Mouse (Mus musculus) limb, embryonic 13.5 days (tissue): ENCODE results near the gene Mllt10. TPM values are rescaled to one million over a fixed set of nuclear protein-coding genes. Genes with fewer than 3 reads are reported as not detected.

Experiments used
- ATAC-seq: fragments of 200-750 bp; cut with Nextera tagmentation; 2 replicates; pipeline ENCODE4 v1.8.0; 2017; ENCODE audit warnings: low read depth, moderate number of reproducible peaks, moderate TSS enrichment; ENCODE audit not compliant: low FRiP score
- H3K27ac ChIP-seq: fragments of 300-500 bp; sonication (generic); 2 replicates; pipeline ENCODE4 v1.5.1; 2015; ENCODE audit warnings: inconsistent platforms, mild to moderate bottlenecking, moderate library complexity
- H3K27me3 ChIP-seq: fragments of 300-500 bp; sonication (generic); 2 replicates; pipeline ENCODE4 v1.6.1; 2015; ENCODE audit warnings: mild to moderate bottlenecking, inconsistent platforms
- H3K36me3 ChIP-seq: fragments of 300-500 bp; sonication (generic); 2 replicates; pipeline ENCODE4 v1.6.1; 2015; ENCODE audit warnings: inconsistent platforms, mild to moderate bottlenecking, moderate library complexity
- H3K4me1 ChIP-seq: fragments of 300-500 bp; sonication (generic); 2 replicates; pipeline ENCODE4 v1.6.1; 2015; ENCODE audit warnings: inconsistent platforms
- H3K4me2 ChIP-seq: fragments of 300-500 bp; sonication (generic); replicated peaks from 2 replicates; pipeline ENCODE4 v1.6.1; 2015; ENCODE audit warnings: inconsistent platforms, mild to moderate bottlenecking, moderate library complexity
- H3K4me3 ChIP-seq: fragments of 300-500 bp; sonication (generic); 2 replicates; pipeline ENCODE4 v1.5.1; 2015; ENCODE audit warnings: moderate library complexity, mild to moderate bottlenecking, inconsistent platforms
- H3K9ac ChIP-seq: fragments of 300-500 bp; sonication (generic); 2 replicates; pipeline ENCODE4 v1.6.1; 2015; ENCODE audit warnings: mild to moderate bottlenecking, inconsistent platforms
- H3K9me3 ChIP-seq: fragments of 300-500 bp; sonication (generic); 2 replicates; pipeline ENCODE4 v1.6.1; 2016; ENCODE audit warnings: inconsistent platforms
- WGBS: fragments of 180-500 bp; shearing (Covaris S2); methylation state at CpG from one replicate; pipeline ENCODE4 v1.1.7; 2015; 5-methylcytosine and 5-hydroxymethylcytosine counted together
- polyA plus RNA-seq: library from polyadenylated mRNA; unstranded; fragments of >200 nt; fragmentation: Nextera tagmentation; extraction: Ambion mirVana; gene quantifications from 2 replicates; pipeline ENCODE4 v1.2.1, GENCODE M21; 2015

The Mllt10 gene
- polyA plus RNA-seq, 1 experiment from 2014 or later = 68.1 TPM

DNA sequence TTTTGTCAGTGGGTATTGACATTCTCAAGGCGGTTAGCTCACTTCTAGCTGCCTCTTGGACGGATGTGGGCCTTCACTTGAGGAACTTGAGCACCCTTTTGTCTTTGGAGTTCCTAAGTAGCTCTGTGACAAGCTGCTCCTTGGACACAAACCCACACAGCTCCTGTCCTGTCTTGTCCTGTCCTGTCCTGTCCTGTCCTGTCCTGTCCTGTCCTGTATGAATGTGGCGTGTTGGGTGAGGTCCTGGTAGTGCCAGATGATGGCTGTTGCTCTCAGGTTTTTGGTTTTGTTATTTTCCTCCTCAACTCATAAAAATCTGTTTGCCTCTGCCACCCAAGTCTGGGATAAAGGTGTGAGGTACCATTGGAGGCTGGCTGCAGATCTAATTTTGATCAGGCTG, 61.4 kb downstream of the Mllt10 start:
- no peak overlapping the region for H3K27ac ChIP-seq
- WGBS = 72% methylated on average over 3 of the region's 3 CpGs
- H3K9ac ChIP-seq = no peak overlapping the region
- H3K4me3 ChIP-seq = no peak overlapping the region
- no peak overlapping the region for H3K4me2 ChIP-seq
- no peak for ATAC-seq
- H3K36me3 ChIP-seq = peaks cover 22% of the 10 kb centered on the region
- H3K4me1 ChIP-seq = peaks cover 1% of the 10 kb centered on the region; the same call in 1 of the 2 replicates
- no peaks in the 10 kb centered on the region for H3K27me3 ChIP-seq
- H3K9me3 ChIP-seq = peaks cover 6% of the 10 kb centered on the region; the same call in 1 of the 2 replicates

DNA sequence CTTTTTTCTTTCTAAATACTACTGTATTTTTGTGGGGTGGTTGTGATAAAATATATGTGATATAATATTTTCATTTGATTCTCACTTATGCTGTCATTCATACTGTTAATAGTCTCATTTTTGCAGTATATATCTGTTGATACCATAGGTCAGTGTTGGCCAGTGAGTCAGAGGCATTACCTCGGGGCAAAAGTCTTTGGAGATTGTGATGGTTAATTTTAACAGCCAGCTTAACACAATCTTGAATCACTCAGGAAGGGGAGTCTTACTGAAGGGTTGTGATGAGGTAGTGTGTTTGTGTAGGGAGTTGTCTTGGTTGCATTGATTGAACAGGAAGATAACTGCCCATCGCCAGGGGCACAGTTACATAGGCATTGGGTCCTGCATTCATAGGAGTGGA, 83.1 kb downstream of the Mllt10 start:
- WGBS = 78% methylated on average over 2 of the region's 2 CpGs

DNA sequence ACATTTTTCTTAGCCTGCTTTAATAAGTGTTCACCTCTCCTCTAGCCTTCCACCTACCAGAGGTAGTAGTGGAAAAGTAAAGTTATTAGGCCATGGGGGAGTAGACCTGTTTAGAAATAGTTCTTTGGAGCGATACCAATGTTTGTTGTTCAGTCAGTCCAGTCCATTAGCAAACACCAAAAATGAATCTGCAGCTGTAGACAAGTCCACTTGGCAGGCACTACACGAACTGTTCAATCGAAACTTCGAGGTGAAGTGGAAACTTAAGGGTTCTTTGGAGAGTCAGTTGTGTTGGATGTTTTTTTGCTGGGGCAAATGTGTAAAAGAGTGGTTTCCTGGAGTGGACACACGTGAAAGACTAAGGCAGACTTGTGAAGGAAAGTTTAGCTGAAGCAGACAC, 84.6 kb downstream of the Mllt10 start:
- ATAC-seq = no peak
- Histone ChIP-seq H3K36me3 (peaks cover 41% of the 10 kb centered on the region), H3K27me3 (no peaks in the 10 kb centered on the region), H3K9ac (no peak overlapping the region), H3K4me3 (no peak overlapping the region), H3K9me3 (peaks cover 5% of the 10 kb centered on the region; the same call in 1 of the 2 replicates), H3K4me2 (no peak overlapping the region), H3K27ac (no peak overlapping the region), H3K4me1 (peaks cover 3% of the 10 kb centered on the region; the same call in 1 of the 2 replicates)
- WGBS = 94% methylated on average over 5 of the region's 5 CpGs

More for the DNA sequence above, 83.1 kb downstream of the Mllt10 start:
- Histone ChIP-seq H3K27ac (no peak overlapping the region), H3K4me1 (peaks cover 3% of the 10 kb centered on the region; the same call in 1 of the 2 replicates), H3K27me3 (no peaks in the 10 kb centered on the region), H3K4me2 (no peak overlapping the region), H3K9ac (no peak overlapping the region), H3K36me3 (peaks cover 43% of the 10 kb centered on the region), H3K9me3 (peaks cover 5% of the 10 kb centered on the region; the same call in 1 of the 2 replicates), H3K4me3 (no peak overlapping the region)
- no peak for ATAC-seq

DNA sequence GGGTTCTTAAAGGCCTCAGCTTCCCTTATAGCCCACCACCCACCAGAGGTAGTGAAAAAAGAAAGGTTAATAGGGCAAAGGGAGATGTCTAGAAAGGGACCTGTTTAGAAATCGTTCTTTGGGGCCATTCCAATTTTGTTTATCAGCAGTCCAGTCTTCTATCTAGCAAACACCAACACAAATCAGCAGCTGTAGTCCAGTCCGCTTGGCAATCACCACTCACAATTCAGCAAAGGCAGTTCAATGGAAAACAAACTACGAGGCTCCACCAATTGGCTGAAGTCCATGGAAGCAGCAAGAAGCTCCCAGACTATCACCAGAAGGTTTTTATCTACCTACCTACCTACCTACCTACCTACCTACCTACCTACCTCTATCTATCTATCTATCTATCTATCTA, 101.1 kb downstream of the Mllt10 start:
- no peak overlapping the region for H3K4me3 ChIP-seq
- ATAC-seq = no peak
- no peak overlapping the region for H3K27ac ChIP-seq
- WGBS = 88% methylated on average over 3 of the region's 3 CpGs
- no peak overlapping the region for H3K4me2 ChIP-seq
- no peak overlapping the region for H3K9ac ChIP-seq
- no peaks in the 10 kb centered on the region for H3K9me3 ChIP-seq
- H3K27me3 ChIP-seq = no peaks in the 10 kb centered on the region
- no peaks in the 10 kb centered on the region for H3K4me1 ChIP-seq
- H3K36me3 ChIP-seq = peaks cover 51% of the 10 kb centered on the region

DNA sequence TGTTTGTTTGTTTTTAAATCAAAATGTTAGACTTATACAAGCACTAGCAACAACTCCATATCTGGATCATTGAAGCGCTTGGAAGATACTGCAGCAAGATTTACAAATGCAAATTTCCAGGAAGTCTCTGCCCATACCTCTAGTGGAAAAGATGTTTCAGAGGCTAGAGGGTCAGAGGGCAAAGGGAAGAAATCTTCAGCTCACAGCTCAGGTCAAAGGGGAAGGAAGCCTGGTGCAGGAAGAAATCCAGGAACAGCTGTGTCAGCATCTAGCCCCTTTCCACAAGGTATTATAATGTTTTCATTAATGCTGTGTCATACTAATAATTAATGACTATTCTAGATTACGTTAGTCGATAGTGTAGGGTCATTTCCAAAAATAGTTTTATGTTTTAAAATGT, 104.4 kb downstream of the Mllt10 start:
- H3K4me1 ChIP-seq = no peaks in the 10 kb centered on the region
- H3K36me3 ChIP-seq = peaks cover 46% of the 10 kb centered on the region
- no peak overlapping the region for H3K27ac ChIP-seq
- H3K9me3 ChIP-seq = no peaks in the 10 kb centered on the region
- H3K9ac ChIP-seq = no peak overlapping the region
- no peak for ATAC-seq
- no peak overlapping the region for H3K4me2 ChIP-seq
- H3K27me3 ChIP-seq = no peaks in the 10 kb centered on the region
- H3K4me3 ChIP-seq = no peak overlapping the region
- 79% methylated on average over 3 of the region's 3 CpGs for WGBS

DNA sequence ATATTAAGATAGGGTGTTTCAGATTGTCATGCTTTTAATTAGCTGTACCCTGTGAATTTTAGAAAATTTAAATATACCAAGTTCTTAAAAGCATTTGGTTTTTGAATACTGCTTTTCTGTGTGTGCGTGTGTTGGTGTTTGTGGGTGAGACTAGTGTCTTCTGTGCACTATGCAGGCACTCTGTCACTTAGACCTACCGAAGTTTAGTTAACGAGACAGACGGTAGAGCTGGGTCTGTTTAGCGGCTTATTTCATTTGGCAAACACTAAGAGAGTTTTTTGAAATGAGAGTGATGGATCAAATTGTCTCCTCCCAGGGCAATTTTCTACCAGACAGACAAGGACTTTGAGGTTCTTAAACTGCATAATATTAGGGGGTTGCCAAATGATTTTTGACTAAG, 106.0 kb downstream of the Mllt10 start:
- no peak overlapping the region for H3K4me3 ChIP-seq
- no peaks in the 10 kb centered on the region for H3K9me3 ChIP-seq
- H3K27me3 ChIP-seq = no peaks in the 10 kb centered on the region
- H3K9ac ChIP-seq = no peak overlapping the region
- peaks cover 32% of the 10 kb centered on the region for H3K36me3 ChIP-seq
- 70% methylated on average over 5 of the region's 5 CpGs for WGBS
- ATAC-seq = no peak
- H3K4me2 ChIP-seq = no peak overlapping the region
- H3K4me1 ChIP-seq = no peaks in the 10 kb centered on the region
- no peak overlapping the region for H3K27ac ChIP-seq

DNA sequence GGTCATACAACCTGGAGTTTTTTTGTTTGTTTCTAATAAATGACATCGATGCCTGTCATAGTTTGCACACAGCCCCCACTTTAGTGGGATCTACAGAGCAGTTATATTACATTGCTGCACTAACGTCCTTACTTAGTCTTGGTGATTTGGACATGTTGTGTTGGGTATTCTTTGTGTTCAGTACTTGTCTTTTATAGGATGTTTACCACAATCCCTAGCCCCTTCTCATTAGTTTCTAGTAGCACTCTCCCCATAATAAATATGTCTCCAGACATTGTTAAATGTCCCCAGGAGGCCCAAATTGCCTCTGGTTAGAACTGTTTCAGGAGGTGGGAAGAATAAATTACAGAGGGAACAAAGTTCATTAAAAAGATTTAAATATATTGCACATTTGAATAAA, 110.5 kb downstream of the Mllt10 start:
- Histone ChIP-seq H3K9me3 (no peaks in the 10 kb centered on the region), H3K27me3 (no peaks in the 10 kb centered on the region), H3K36me3 (peaks cover 22% of the 10 kb centered on the region), H3K4me1 (no peaks in the 10 kb centered on the region), H3K9ac (no peak overlapping the region), H3K27ac (no peak overlapping the region), H3K4me3 (no peak overlapping the region), H3K4me2 (no peak overlapping the region)
- 27% methylated on average over 2 of the region's 2 CpGs for WGBS
- ATAC-seq = no peak

DNA sequence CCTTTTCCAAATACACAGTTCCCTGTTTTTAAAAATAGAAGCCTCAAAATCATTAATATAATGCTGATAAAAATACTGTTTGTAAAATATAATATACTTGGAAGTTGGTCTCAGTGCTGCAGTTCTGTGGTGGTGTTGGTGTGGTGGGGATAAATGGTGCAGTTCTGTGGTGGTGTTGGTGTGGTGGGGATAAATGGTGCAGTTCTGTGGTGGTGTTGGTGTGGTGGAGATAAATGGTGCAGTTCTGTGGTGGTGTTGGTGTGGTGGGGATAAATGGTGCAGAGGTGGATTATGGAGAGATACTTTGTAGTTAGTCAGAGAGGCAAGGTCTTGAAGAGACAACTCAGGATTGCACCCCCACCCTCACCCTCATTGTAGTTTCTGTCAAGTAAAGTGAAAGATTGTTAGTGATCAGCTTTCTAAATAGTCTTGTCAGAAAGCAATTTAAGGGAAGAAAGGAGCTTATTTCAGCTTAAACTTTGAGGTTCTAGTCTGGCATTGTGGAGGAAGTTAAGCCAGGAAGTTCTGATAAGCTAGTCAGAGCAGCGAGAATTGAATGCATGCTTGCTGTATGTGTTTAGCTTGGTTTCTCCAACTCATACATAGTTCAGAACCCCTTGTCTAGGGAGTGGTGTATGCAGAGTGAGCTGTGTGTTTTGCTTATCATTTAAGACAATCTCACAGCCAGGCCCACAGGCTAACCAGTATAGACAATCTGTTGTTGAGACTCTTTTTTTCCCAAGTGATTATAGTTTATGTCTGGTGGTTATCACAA, 114.3 kb downstream of the Mllt10 start:
- 86% methylated on average over 1 of the region's 1 CpGs for WGBS
- no peaks in the 10 kb centered on the region for H3K4me1 ChIP-seq
- ATAC-seq = no peak
- no peaks in the 10 kb centered on the region for H3K9me3 ChIP-seq
- H3K4me2 ChIP-seq = no peak overlapping the region
- no peak overlapping the region for H3K9ac ChIP-seq
- H3K27me3 ChIP-seq = no peaks in the 10 kb centered on the region
- H3K4me3 ChIP-seq = no peak overlapping the region
- peaks cover 14% of the 10 kb centered on the region for H3K36me3 ChIP-seq
- no peak overlapping the region for H3K27ac ChIP-seq

DNA sequence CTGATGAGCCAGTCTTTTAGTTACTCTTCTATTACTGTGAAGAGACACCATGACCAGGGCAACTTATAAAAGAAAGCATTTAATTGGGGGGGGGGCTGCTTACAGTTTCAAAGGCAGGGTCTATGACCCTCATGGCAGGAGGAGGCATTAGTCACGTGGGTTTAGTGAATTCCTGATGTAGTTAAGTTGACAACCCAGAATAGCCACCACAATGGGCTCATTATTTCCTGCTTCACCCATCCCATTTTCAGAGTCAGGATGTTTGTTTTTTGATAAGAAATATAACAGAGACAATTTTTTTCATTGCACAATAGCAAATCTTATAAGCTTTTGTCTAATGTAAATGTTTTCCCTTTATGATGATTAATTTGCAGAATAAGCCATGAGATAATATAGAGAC, 120.2 kb downstream of the Mllt10 start:
- Histone ChIP-seq H3K27me3 (no peaks in the 10 kb centered on the region), H3K9ac (no peak overlapping the region), H3K4me2 (no peak overlapping the region), H3K9me3 (no peaks in the 10 kb centered on the region), H3K36me3 (peaks cover 43% of the 10 kb centered on the region), H3K4me1 (0 out of 2 replicates have a peak, but pooled peaks cover 5% of the 10 kb centered on the region), H3K4me3 (no peak overlapping the region), H3K27ac (no peak overlapping the region)
- ATAC-seq = no peak
- 42% methylated on average over 1 of the region's 1 CpGs for WGBS

DNA sequence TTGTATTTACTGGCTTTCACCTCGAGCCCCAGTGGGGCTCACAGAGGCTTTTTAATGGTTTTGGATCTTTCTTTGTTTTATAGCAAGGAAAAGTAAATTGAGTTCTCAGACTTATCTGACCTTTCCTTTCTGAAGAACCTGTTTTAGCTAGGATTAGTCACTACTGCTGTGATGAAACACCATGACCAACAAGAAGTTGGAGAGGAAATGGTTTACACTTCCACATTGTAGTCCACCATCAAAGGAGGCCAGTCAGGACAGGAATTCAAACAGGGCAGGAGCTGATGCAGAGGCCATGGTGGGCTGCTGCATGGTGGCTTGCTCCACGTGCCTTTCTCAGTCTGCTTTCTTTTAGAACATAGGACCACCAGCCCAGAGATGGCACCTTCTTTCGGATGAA, 121.2 kb downstream of the Mllt10 start:
- no peak overlapping the region for H3K4me3 ChIP-seq
- 71% methylated on average over 3 of the region's 3 CpGs for WGBS
- no peak overlapping the region for H3K27ac ChIP-seq
- peaks cover 43% of the 10 kb centered on the region for H3K36me3 ChIP-seq
- no peak for ATAC-seq
- no peaks in the 10 kb centered on the region for H3K9me3 ChIP-seq
- no peak overlapping the region for H3K4me2 ChIP-seq
- H3K4me1 ChIP-seq = 0 out of 2 replicates have a peak, but pooled peaks cover 5% of the 10 kb centered on the region
- no peaks in the 10 kb centered on the region for H3K27me3 ChIP-seq
- H3K9ac ChIP-seq = no peak overlapping the region

DNA sequence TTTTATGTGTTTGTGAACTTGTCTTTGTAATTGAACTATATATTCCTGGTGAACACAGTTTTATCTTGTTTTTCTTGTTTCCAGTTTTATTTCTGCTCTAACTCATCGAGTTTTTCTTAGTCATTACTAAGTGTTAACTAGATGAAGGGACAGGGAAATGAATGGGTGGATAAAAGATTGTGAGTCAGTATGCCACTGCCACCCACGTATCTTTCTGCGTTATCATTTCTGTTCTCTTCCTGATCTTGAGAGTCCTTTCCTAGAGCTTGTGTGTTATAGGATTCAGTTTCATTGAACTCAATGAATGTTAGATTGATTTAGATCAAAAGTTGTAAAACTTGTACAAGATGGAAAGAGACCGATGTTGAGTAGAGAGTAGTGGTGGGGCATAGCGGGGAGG, 125.3 kb downstream of the Mllt10 start:
- ATAC-seq = no peak
- Histone ChIP-seq H3K4me2 (no peak overlapping the region), H3K27me3 (no peaks in the 10 kb centered on the region), H3K36me3 (peaks cover 55% of the 10 kb centered on the region), H3K27ac (no peak overlapping the region), H3K9me3 (no peaks in the 10 kb centered on the region), H3K9ac (no peak overlapping the region), H3K4me3 (no peak overlapping the region), H3K4me1 (0 out of 2 replicates have a peak, but pooled peaks cover 5% of the 10 kb centered on the region)
- 93% methylated on average over 5 of the region's 5 CpGs for WGBS

DNA sequence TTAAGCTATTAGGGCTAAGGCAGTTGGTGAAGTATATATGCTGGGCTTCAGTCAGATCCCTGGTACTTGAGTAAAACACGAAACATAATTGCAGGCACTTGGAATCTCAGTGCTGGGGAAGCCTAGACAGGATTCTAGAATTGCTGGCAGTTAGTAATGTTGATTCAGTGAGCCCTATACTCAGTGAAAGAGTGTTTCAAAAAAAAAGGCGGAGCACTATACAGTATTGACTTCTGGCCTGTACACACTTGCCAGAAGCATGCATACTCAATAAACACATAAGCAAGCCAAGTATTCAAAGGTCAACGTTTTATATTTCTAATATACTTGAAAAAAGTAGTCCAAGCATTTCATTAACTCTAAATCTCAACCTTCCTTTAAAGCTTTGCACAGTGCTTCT, 126.6 kb downstream of the Mllt10 start:
- Histone ChIP-seq H3K27ac (no peak overlapping the region), H3K4me3 (no peak overlapping the region), H3K9me3 (no peaks in the 10 kb centered on the region), H3K36me3 (peaks cover 58% of the 10 kb centered on the region), H3K4me1 (0 out of 2 replicates have a peak, but pooled peaks cover 5% of the 10 kb centered on the region), H3K4me2 (no peak overlapping the region), H3K27me3 (no peaks in the 10 kb centered on the region), H3K9ac (no peak overlapping the region)
- WGBS = 88% methylated on average over 3 of the region's 3 CpGs
- no peak for ATAC-seq

DNA sequence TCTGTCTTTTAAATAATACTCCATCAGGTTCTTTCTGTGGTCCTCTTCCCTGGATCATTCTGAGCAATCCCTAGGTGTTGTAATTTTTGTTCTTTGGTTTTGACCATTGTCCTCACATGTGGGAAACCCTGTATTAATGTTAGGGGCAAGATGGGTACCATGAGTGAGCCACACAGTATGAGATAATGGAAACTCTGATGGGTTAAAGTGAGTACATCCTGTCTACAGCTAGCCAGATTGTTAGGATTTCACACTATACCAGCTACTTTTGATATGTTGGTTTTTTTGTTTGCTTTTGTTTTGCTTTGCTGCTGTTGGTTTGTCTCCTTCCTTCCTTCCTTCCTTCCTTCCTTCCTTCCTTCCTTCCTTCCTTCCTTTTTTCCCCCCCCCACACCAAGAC, 128.0 kb downstream of the Mllt10 start:
- ATAC-seq = no peak
- no peak overlapping the region for H3K9ac ChIP-seq
- no peak overlapping the region for H3K27ac ChIP-seq
- H3K27me3 ChIP-seq = no peaks in the 10 kb centered on the region
- H3K4me1 ChIP-seq = 0 out of 2 replicates have a peak, but pooled peaks cover 5% of the 10 kb centered on the region
- H3K36me3 ChIP-seq = peaks cover 61% of the 10 kb centered on the region
- no peaks in the 10 kb centered on the region for H3K9me3 ChIP-seq
- no peak overlapping the region for H3K4me3 ChIP-seq
- no peak overlapping the region for H3K4me2 ChIP-seq
